Mouse (Mus musculus) midbrain, embryonic 14.5 days (tissue): ENCODE data around the gene Ugt1a7c. TPM values are rescaled to one million over a fixed set of nuclear protein-coding genes. Genes with fewer than 3 reads are reported as not detected.

Experiments used
- ATAC-seq: fragments of 200-750 bp; cut with Nextera tagmentation; 2 replicates; pipeline ENCODE4 v1.8.0; 2017; ENCODE audit warnings: moderate number of reproducible peaks, moderate library complexity; ENCODE audit not compliant: low FRiP score, low TSS enrichment
- DNase-seq: peaks from one replicate; pipeline ENCODE4 v3.0.0-alpha.2; 2015
- H3K27ac ChIP-seq: fragments of 300-500 bp; sonication (generic); replicated peaks from 2 replicates; pipeline ENCODE4 v1.5.1; 2014; ENCODE audit warnings: mild to moderate bottlenecking, low read depth, low read length, moderate library complexity
- H3K27me3 ChIP-seq: fragments of 300-500 bp; sonication (generic); 2 replicates; pipeline ENCODE4 v1.6.1; 2014; ENCODE audit warnings: low read length, control low read depth, mixed read lengths; ENCODE audit not compliant: control insufficient read depth, insufficient read depth
- H3K36me3 ChIP-seq: fragments of 300-500 bp; sonication (generic); 2 replicates; pipeline ENCODE4 v1.6.1; 2014; ENCODE audit warnings: low read length, control low read depth; ENCODE audit not compliant: control insufficient read depth, insufficient read depth
- H3K4me1 ChIP-seq: fragments of 300-500 bp; sonication (generic); 2 replicates; pipeline ENCODE4 v1.6.1; 2014; ENCODE audit warnings: mild to moderate bottlenecking, antibody characterized with exemption, low read length, control low read depth; ENCODE audit not compliant: control insufficient read depth, insufficient read depth
- H3K4me2 ChIP-seq: fragments of 300-500 bp; sonication (generic); 2 replicates; pipeline ENCODE4 v1.6.1; 2014; ENCODE audit warnings: mild to moderate bottlenecking, low read length, moderate library complexity
- H3K4me3 ChIP-seq: fragments of 300-500 bp; sonication (generic); replicated peaks from 2 replicates; pipeline ENCODE4 v1.5.1; 2014; ENCODE audit warnings: low read depth, low read length
- H3K9ac ChIP-seq: fragments of 300-500 bp; sonication (generic); replicated peaks from 2 replicates; pipeline ENCODE4 v1.6.1; 2014; ENCODE audit warnings: mild to moderate bottlenecking, low read length, moderate library complexity
- H3K9me3 ChIP-seq: fragments of 300-500 bp; sonication (generic); 2 replicates; pipeline ENCODE4 v1.6.1; 2016; ENCODE audit warnings: low read length, control low read depth, mixed read lengths; ENCODE audit not compliant: control insufficient read depth
- WGBS: fragments of 180-500 bp; shearing (Covaris S2); extraction: QIAGEN DNeasy Blood & Tissue Kit; methylation state at CpG from one replicate; pipeline ENCODE4 v1.1.7; 2014; 5-methylcytosine and 5-hydroxymethylcytosine counted together
- polyA plus RNA-seq: library from polyadenylated mRNA; unstranded; fragments of >200 nt; fragmentation: Nextera tagmentation; extraction: Ambion mirVana; gene quantifications from 2 replicates; pipeline ENCODE4 v1.2.1, GENCODE M21; 2014

Gene Ugt1a7c
- polyA plus RNA-seq, 1 experiment from 2014 or later: 0.99 TPM

GRCm38 (mm10) chr1:88233421-88234247 lies 138.8 kb downstream of the Ugt1a7c start:
- Histone ChIP-seq H3K27ac (no peak overlapping the region), H3K36me3 (no peaks in the 10 kb centered on the region), H3K27me3 (no peaks in the 10 kb centered on the region), H3K9me3 (peaks cover 98% of the 10 kb centered on the region), H3K4me3 (no peak overlapping the region), H3K4me2 (no peak overlapping the region), H3K9ac (no peak overlapping the region), H3K4me1 (no peaks in the 10 kb centered on the region)
- 0 out of 2 replicates have a peak, but pooled peaks have one; percentile 4 for ATAC-seq
- 67% methylated on average over 14 of the region's 14 CpGs for WGBS
- no peak for DNase-seq

GRCm38 (mm10) chr1:88234248-88234610 lies 139.4 kb downstream of the Ugt1a7c start:
- WGBS: 66% methylated on average over 4 of the region's 4 CpGs
- ATAC-seq (no peak), DNase-seq (no peak)
- Histone ChIP-seq H3K27me3 (no peaks in the 10 kb centered on the region), H3K9ac (no peak overlapping the region), H3K36me3 (no peaks in the 10 kb centered on the region), H3K4me3 (no peak overlapping the region), H3K4me1 (no peaks in the 10 kb centered on the region), H3K27ac (no peak overlapping the region), H3K4me2 (no peak overlapping the region), H3K9me3 (peaks cover 98% of the 10 kb centered on the region)

- no peaks in the 10 kb centered on the region for H3K27me3 ChIP-seq
- no peak overlapping the region for H3K4me2 ChIP-seq
- H3K9me3 ChIP-seq: peaks cover 98% of the 10 kb centered on the region
- H3K36me3 ChIP-seq: no peaks in the 10 kb centered on the region
- no peaks in the 10 kb centered on the region for H3K4me1 ChIP-seq
- ATAC-seq (0 out of 2 replicates have a peak, but pooled peaks have one; percentile 0), DNase-seq (no peak)
- H3K27ac ChIP-seq: no peak overlapping the region
- WGBS: 43% methylated on average over 5 of the region's 5 CpGs
- H3K9ac ChIP-seq: no peak overlapping the region
- no peak overlapping the region for H3K4me3 ChIP-seq
Observed at GRCm38 (mm10) chr1:88234646-88235045, 139.8 kb downstream of the Ugt1a7c start.

- H3K27ac ChIP-seq: no peak overlapping the region
- H3K4me2 ChIP-seq: no peak overlapping the region
- WGBS: 65% methylated on average over 11 of the region's 11 CpGs
- DNase-seq (no peak), ATAC-seq (0 out of 2 replicates have a peak, but pooled peaks have one; percentile 5)
- no peaks in the 10 kb centered on the region for H3K36me3 ChIP-seq
- no peak overlapping the region for H3K9ac ChIP-seq
- no peak overlapping the region for H3K4me3 ChIP-seq
- H3K9me3 ChIP-seq: peaks cover 98% of the 10 kb centered on the region
- H3K27me3 ChIP-seq: no peaks in the 10 kb centered on the region
- no peaks in the 10 kb centered on the region for H3K4me1 ChIP-seq
Observed at GRCm38 (mm10) chr1:88235046-88235893, 140.4 kb downstream of the Ugt1a7c start.

- DNase-seq (no peak), ATAC-seq (no peak)
- Histone ChIP-seq H3K4me3 (no peak overlapping the region), H3K4me1 (no peaks in the 10 kb centered on the region), H3K27ac (no peak overlapping the region), H3K27me3 (no peaks in the 10 kb centered on the region), H3K9ac (no peak overlapping the region), H3K36me3 (no peaks in the 10 kb centered on the region), H3K4me2 (no peak overlapping the region), H3K9me3 (peaks cover 98% of the 10 kb centered on the region)
- WGBS: 58% methylated on average over 4 of the region's 4 CpGs
Observed at GRCm38 (mm10) chr1:88235894-88236415, 141.1 kb downstream of the Ugt1a7c start.

GRCm38 (mm10) chr1:88237311-88237710 lies 142.4 kb downstream of the Ugt1a7c start:
- WGBS: 79% methylated on average over 5 of the region's 5 CpGs
- Histone ChIP-seq H3K9ac (no peak overlapping the region), H3K4me3 (no peak overlapping the region), H3K27me3 (no peaks in the 10 kb centered on the region), H3K27ac (no peak overlapping the region), H3K9me3 (peaks cover 98% of the 10 kb centered on the region), H3K4me1 (no peaks in the 10 kb centered on the region), H3K4me2 (no peak overlapping the region), H3K36me3 (no peaks in the 10 kb centered on the region)
- ATAC-seq (no peak), DNase-seq (no peak)

GRCm38 (mm10) chr1:88238771-88239170 lies 143.9 kb downstream of the Ugt1a7c start:
- H3K27me3 ChIP-seq: no peaks in the 10 kb centered on the region
- H3K4me1 ChIP-seq: no peaks in the 10 kb centered on the region
- WGBS: 78% methylated on average over 6 of the region's 6 CpGs
- H3K9me3 ChIP-seq: peaks cover 96% of the 10 kb centered on the region
- H3K4me2 ChIP-seq: no peak overlapping the region
- no peak for DNase-seq
- H3K4me3 ChIP-seq: no peak overlapping the region
- H3K9ac ChIP-seq: no peak overlapping the region
- ATAC-seq: no peak
- no peaks in the 10 kb centered on the region for H3K36me3 ChIP-seq
- no peak overlapping the region for H3K27ac ChIP-seq

GRCm38 (mm10) chr1:88240072-88240471 lies 145.2 kb downstream of the Ugt1a7c start:
- H3K9me3 ChIP-seq: peaks cover 96% of the 10 kb centered on the region
- H3K9ac ChIP-seq: no peak overlapping the region
- no peak overlapping the region for H3K4me2 ChIP-seq
- H3K27me3 ChIP-seq: no peaks in the 10 kb centered on the region
- ATAC-seq: no peak
- DNase-seq: no peak
- no peaks in the 10 kb centered on the region for H3K4me1 ChIP-seq
- no peaks in the 10 kb centered on the region for H3K36me3 ChIP-seq
- 76% methylated on average over 5 of the region's 5 CpGs for WGBS
- no peak overlapping the region for H3K27ac ChIP-seq
- H3K4me3 ChIP-seq: no peak overlapping the region
